Mouse (Mus musculus): ENCODE measurements around the gene Muc4. TPM values are rescaled to one million over a fixed set of nuclear protein-coding genes. Genes with fewer than 3 reads are reported as not detected.

The Muc4 gene
- polyA plus RNA-seq, 1 experiment, result 0.12 TPM

- TF ChIP-seq POLR2A (IDR thresholded peaks at IDR 0.05; ENCODE audit: insufficient read length, low read depth) (no peak), TCF12 (IDR thresholded peaks at IDR 0.05; ENCODE audit: insufficient read depth, poor library complexity, severe bottlenecking) (no peak), POLR2AphosphoS2 (IDR thresholded peaks at IDR 0.05; ENCODE audit: insufficient read length, low read depth) (no peak), MYOD1 (IDR thresholded peaks at IDR 0.05; ENCODE audit: control insufficient read depth in 1 of 3, insufficient read length in 2 of 3, low read depth in 2 of 3) (no peak), TCF3 (IDR thresholded peaks at IDR 0.05; ENCODE audit: insufficient read length, low read depth) (no peak), MAX (IDR thresholded peaks at IDR 0.05; ENCODE audit: low read depth) (no peak), MYOG (IDR thresholded peaks at IDR 0.05; ENCODE audit: control insufficient read depth in 1 of 3, insufficient read depth in 1 of 3, insufficient read length in 2 of 3, low read depth in 2 of 3) (no peak), REST (IDR thresholded peaks at IDR 0.05; ENCODE audit: insufficient read depth, insufficient read length) (no peak), E2F4 (IDR thresholded peaks at IDR 0.05; ENCODE audit: insufficient read depth) (no peak), SRF (IDR thresholded peaks at IDR 0.05; ENCODE audit: control insufficient read depth, insufficient read length, low read depth) (no peak), CEBPB (IDR thresholded peaks at IDR 0.05; ENCODE audit: insufficient read depth, poor library complexity, severe bottlenecking) (no peak)
- Histone ChIP-seq H3K27me3 (ENCODE audit: control insufficient read depth, insufficient read depth, insufficient read length) (no peaks in the 10 kb centered on the region), H3K4me3 (no peak overlapping the region), H3ac (ENCODE audit: control insufficient read depth, insufficient read length) (no peak overlapping the region), H3K79me2 (ENCODE audit: control insufficient read depth, insufficient read depth) (no peaks in the 10 kb centered on the region), H3K4me2 (ENCODE audit: low read depth) (no peak overlapping the region), H3K36me3 (ENCODE audit: control insufficient read depth, insufficient read depth) (no peaks in the 10 kb centered on the region)
Measured at GRCm38 (mm10) chr16:32705606-32706005, 30.1 kb upstream of the Muc4 start.

- H3K79me2 ChIP-seq (ENCODE audit: control insufficient read depth, insufficient read depth), result no peaks in the 10 kb centered on the region
Measured at GRCm38 (mm10) chr16:32707111-32707823, 28.4 kb upstream of the Muc4 start.

GRCm38 (mm10) chr16:32707824-32708456 lies 27.7 kb upstream of the Muc4 start:
- Histone ChIP-seq H3K4me3 (no peak overlapping the region), H3K27me3 (ENCODE audit: control insufficient read depth, insufficient read depth, insufficient read length) (no peaks in the 10 kb centered on the region), H3K36me3 (ENCODE audit: control insufficient read depth, insufficient read depth) (no peaks in the 10 kb centered on the region), H3K4me2 (ENCODE audit: low read depth) (no peak overlapping the region), H3K79me2 (ENCODE audit: control insufficient read depth, insufficient read depth) (no peaks in the 10 kb centered on the region), H3ac (ENCODE audit: control insufficient read depth, insufficient read length) (no peak overlapping the region)
- TF ChIP-seq TCF3 (IDR thresholded peaks at IDR 0.05; ENCODE audit: insufficient read length, low read depth) (no peak), TCF12 (IDR thresholded peaks at IDR 0.05; ENCODE audit: insufficient read depth, poor library complexity, severe bottlenecking) (no peak), USF1 (IDR thresholded peaks at IDR 0.05; ENCODE audit: low read depth) (no peak)

More at GRCm38 (mm10) chr16:32707111-32707823, 28.4 kb upstream of the Muc4 start:
- Histone ChIP-seq H3K4me2 (ENCODE audit: low read depth) (no peak overlapping the region), H3K27me3 (ENCODE audit: control insufficient read depth, insufficient read depth, insufficient read length) (no peaks in the 10 kb centered on the region), H3ac (ENCODE audit: control insufficient read depth, insufficient read length) (no peak overlapping the region), H3K4me3 (no peak overlapping the region), H3K36me3 (ENCODE audit: control insufficient read depth, insufficient read depth) (no peaks in the 10 kb centered on the region)
- TF ChIP-seq CEBPB (IDR thresholded peaks at IDR 0.05; ENCODE audit: insufficient read depth, poor library complexity, severe bottlenecking), result no peak
- no peak for TF ChIP-seq MYOD1 (IDR thresholded peaks at IDR 0.05; ENCODE audit: control insufficient read depth in 1 of 3, insufficient read length in 2 of 3, low read depth in 2 of 3)

- Histone ChIP-seq H3K4me3 (no peak overlapping the region), H3K4me2 (ENCODE audit: low read depth) (no peak overlapping the region), H3K27me3 (ENCODE audit: control insufficient read depth, insufficient read depth, insufficient read length) (no peaks in the 10 kb centered on the region), H3ac (ENCODE audit: control insufficient read depth, insufficient read length) (no peak overlapping the region), H3K36me3 (ENCODE audit: control insufficient read depth, insufficient read depth) (no peaks in the 10 kb centered on the region), H3K79me2 (ENCODE audit: control insufficient read depth, insufficient read depth) (no peaks in the 10 kb centered on the region)
- TF ChIP-seq MAX (IDR thresholded peaks at IDR 0.05; ENCODE audit: low read depth) (no peak), POLR2A (IDR thresholded peaks at IDR 0.05; ENCODE audit: insufficient read length, low read depth) (no peak), CEBPB (IDR thresholded peaks at IDR 0.05; ENCODE audit: insufficient read depth, poor library complexity, severe bottlenecking) (no peak), MYOG (IDR thresholded peaks at IDR 0.05; ENCODE audit: control insufficient read depth in 1 of 3, insufficient read depth in 1 of 3, insufficient read length in 2 of 3, low read depth in 2 of 3) (no peak), MYOD1 (IDR thresholded peaks at IDR 0.05; ENCODE audit: control insufficient read depth in 1 of 3, insufficient read length in 2 of 3, low read depth in 2 of 3) (no peak), REST (IDR thresholded peaks at IDR 0.05; ENCODE audit: insufficient read depth, insufficient read length) (no peak), TCF12 (IDR thresholded peaks at IDR 0.05; ENCODE audit: insufficient read depth, poor library complexity, severe bottlenecking) (no peak), TCF3 (IDR thresholded peaks at IDR 0.05; ENCODE audit: insufficient read length, low read depth) (no peak), POLR2AphosphoS2 (IDR thresholded peaks at IDR 0.05; ENCODE audit: insufficient read length, low read depth) (no peak)
Measured at GRCm38 (mm10) chr16:32708457-32709033, 27.1 kb upstream of the Muc4 start.

GRCm38 (mm10) chr16:32709116-32709515 lies 26.6 kb upstream of the Muc4 start:
- Histone ChIP-seq H3K79me2 (ENCODE audit: control insufficient read depth, insufficient read depth) (no peaks in the 10 kb centered on the region), H3K27me3 (ENCODE audit: control insufficient read depth, insufficient read depth, insufficient read length) (no peaks in the 10 kb centered on the region)

More at GRCm38 (mm10) chr16:32709116-32709515, 26.6 kb upstream of the Muc4 start:
- Histone ChIP-seq H3K4me2 (ENCODE audit: low read depth) (no peak overlapping the region), H3ac (ENCODE audit: control insufficient read depth, insufficient read length) (no peak overlapping the region), H3K4me3 (no peak overlapping the region), H3K36me3 (ENCODE audit: control insufficient read depth, insufficient read depth) (no peaks in the 10 kb centered on the region)
- no peak for TF ChIP-seq POLR2AphosphoS2 (IDR thresholded peaks at IDR 0.05; ENCODE audit: insufficient read length, low read depth)

Data from myocyte (in vitro differentiated cells).